Mouse (Mus musculus): ENCODE data around the gene Prom2. TPM values are rescaled to one million over a fixed set of nuclear protein-coding genes. Genes with fewer than 3 reads are reported as not detected.

Prom2 gene
- 112 and 118 TPM in 2 replicates for polyA plus RNA-seq (2012; rRNA removed)

DNA sequence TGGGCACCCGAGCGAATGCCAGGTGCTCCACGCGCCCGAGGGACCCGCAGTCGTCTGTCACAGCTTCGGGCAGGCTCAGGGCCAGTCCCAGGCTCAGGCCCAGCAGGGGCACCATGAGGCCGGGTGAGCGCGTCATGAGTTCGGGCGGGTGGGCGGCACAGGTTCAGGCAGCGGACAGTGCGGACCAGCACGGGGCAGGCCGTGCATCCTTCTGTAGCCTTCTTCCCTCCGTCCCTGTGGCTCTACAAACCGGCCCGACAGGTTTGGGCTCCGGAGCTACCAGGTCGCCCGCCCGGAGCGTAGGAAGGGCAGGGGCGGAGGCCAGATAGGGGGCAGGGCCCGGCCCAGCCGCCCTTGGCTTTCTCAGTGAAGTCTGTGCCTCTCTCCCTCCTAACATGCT lies at the start of gene Prom2:
TSS of gene Prom2 (minus strand) at position 283 of the 400 bp plus-strand sequence.
- DNase-seq (ENCODE audit: low spot score) = peak; percentile 70

DNA sequence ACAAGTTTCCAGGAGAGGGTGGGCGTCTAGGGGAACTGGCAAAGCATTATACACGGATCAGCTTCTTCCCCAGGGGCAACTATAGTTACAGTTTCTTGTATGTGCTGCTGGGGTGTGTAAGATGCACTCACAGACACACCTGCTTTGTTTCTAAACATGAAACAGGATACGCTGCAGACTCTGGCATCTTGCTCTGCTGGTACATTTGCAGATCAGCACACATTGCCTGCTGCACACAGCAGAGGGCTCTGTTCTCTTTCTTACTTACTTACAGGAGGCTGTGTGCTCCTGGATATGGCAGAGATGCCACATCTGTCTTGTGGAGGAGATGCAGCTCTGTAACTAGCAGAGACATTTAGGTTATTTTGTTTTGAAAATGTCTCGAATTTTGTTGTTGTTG lies 49.6 kb upstream of the Prom2 start:
- no peak for DNase-seq (ENCODE audit: low spot score)

DNA sequence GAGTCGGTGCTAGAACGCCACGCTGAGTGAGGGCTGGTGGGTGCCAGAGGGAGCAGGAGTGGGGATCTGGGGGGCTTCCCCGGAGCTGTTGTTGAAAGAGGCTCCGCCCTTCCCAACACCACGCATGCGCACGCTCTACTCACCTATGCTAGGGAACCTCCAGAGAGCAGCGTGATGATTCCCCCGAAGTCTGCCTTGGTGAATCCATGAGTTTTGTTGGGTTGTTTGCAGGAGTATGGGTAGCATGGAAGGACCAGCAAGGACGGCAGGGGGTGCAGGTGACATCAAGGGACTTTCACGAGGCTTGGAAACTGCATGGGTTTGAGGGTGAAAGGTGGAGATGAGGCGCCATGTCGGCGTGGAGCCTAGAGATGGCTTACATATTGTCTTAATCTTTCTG lies 48.9 kb upstream of the Prom2 start:
- no peak for DNase-seq (ENCODE audit: low spot score)

DNA sequence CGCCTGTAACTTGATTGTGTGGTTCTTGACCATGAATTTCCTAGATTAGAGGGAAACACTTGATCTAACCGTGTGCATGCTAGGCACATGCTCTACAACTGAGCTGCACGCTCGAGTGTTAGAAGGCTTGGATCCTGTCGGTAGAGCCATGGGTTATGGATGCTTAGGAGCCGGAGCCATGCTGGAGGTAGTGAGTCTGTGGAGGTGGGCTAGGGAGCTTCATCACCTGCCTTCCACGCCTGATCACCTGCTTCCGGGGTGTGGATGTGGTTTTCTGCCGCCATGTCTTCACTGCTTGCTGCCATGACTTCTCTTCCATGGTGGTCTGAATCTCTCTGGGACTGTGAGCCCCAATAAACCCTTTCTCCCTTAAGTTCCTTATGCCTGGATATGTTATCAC lies 47.6 kb upstream of the Prom2 start:
- DNase-seq (ENCODE audit: low spot score) = no peak

DNA sequence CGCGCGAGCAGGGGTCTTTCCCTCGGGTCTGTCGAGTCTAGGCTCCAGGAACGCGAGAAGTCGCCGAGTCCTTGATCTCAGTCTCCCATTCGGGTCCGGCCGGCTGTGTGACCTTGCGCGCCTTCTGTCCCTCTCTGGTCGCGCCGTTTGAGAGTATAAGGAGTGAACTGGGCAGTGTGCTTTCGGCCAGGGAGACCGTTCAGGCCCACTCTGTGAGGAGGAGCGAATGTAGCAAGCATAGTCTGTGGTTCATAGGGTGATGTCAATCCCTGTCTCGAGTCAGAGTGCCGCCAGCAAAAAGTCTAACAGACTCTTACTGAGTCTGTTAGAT lies 46.2 kb upstream of the Prom2 start:
- DNase-seq (ENCODE audit: low spot score) = no peak

DNA sequence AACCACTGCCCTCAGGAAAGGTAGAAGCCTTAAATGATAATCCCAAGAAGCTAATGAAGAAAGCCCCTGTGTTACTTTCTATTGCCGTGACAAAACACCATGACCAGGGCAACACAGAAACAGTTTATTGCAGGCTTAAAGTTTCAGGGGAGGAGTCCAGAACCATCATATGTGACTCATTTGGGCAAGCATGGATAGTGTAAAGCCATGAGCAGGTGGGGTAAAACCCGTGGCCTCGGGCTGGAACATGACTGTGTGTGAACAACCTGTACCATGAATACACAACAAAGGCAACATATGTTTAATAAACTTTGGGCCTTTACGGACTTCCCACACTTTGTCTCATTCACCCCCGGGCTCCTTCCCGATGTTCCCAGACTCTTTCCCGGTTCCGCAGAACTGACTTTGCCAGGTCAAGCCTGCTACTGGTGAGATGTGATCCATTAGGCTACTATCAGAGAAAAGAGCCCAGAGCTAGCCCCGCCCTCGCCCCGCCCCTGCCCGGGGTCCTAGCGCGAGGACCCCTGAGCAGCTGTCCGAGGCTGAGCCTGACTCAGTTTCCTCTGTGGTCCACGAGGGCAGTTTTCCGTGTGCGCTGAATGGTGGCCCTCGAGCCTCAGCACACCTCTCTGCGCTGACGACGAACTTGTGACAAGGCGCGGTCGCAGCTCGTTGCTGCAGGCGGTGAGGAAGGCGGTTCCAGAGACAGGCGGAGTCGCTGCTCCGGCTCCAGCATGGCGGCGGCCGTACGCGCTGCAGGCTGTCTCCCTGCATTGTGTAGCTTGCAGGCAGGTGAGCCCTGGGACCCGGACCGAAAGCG lies 45.6 kb upstream of the Prom2 start, which contains the start of the genes Zfp661 and Mrps5:
TSS of gene Zfp661 (minus strand) at position 401 of the 820 bp plus-strand sequence.
TSS of gene Mrps5 (plus strand) at position 529 of the 820 bp plus-strand sequence.
- peak; percentile 81 for DNase-seq (ENCODE audit: low spot score)

DNA sequence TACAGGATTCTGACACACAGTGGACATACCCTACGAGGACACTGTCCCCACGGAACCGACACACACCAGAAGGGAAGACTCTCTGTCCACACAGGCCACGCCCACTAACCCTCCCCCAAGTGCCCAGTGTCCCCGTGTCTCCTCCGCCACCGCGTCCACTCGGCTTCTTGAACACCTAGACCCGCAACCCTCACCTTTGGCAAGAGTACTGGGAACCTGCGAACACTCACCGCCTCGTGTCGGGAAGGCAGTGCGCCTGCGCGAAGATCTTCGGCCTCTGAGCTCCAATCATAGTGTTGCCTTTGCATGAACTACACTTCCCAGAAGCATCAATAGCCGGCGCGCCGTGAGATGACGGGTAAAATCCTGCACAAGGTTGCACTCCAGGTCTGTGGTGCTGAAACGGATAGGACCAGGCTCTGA lies 43.2 kb upstream of the Prom2 start:
- DNase-seq (ENCODE audit: low spot score) = peak; percentile 82

DNA sequence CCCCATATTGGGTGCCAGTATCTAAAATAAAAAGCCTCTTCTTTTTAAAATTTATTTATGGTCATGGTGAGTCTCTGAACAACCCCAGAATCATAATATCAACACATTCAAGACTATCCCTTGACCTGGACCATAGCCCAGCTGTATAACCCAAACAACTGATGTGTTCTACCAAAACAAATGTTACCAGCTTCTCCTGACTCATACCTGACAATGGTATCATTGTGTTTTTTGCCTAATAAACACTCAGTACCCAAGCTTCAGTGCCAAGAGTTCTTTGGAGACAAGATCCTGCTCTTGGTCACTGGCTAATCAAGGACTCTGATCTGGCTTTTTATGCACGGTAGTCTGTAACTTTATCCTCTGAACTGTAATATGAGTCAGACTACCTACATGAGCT lies 32.1 kb upstream of the Prom2 start:
- DNase-seq (ENCODE audit: low spot score) = no peak

DNA sequence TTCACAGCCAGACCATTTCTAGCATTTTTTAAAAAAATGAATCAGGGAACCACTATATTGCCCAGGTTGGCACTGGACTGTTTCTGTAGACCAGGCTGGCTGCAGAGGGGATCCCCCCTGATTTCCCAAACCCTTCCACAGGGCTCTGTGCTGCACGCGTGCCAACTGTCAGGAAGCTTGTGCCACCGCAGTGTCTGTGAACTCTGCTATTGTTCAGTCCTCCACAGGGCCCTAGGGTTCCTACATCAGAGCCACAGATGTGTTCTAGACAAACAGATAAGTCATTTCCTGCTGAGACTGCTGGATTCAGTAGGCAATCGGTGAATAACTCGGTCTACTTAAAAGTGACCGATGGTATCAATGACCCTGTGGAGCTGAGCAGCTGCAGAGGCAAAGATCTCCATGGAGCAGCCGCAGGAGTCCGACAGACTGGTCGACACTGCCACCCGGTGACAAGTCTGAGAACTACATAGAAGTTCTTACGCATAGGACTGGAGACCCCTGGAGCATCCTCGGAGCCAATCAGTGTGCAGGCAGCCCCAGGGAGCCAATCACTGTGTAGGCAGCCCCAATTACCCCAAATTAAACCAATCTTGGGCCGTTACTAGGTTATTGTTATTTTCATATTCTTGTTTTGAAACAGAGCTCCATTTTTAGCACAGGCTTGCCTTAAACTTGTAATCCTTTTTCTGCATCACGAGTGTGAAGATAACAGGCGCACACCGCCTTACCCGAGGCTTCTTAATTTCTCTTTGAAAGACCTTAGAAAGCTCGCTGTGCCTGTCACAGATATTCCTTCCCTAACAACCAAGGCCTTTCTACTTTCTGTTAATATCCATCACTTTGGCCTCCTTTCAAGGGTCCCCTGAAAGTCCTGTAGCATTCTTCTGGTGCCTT lies 18.1 kb upstream of the Prom2 start:
- no peak for DNase-seq (ENCODE audit: low spot score)

DNA sequence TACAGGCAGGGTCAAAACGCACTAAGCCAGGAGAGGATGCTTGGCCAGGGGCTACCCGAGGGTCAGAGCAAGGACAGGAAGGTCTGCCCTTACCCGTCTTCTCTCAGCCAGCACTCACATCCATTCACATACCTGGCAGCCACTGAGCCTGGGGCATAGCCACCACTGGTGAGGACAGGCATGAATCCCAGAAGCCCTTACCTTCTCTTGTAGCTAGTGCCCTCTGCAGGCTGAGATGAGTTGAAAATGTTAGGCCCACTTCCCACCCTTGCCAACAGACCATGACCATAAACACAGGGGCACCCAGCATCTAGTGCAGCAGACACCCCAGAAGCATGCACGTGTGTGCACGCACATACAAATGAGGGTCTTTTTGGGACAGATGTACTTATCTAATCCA lies 9.8 kb upstream of the Prom2 start:
- no peak for DNase-seq (ENCODE audit: low spot score)

DNA sequence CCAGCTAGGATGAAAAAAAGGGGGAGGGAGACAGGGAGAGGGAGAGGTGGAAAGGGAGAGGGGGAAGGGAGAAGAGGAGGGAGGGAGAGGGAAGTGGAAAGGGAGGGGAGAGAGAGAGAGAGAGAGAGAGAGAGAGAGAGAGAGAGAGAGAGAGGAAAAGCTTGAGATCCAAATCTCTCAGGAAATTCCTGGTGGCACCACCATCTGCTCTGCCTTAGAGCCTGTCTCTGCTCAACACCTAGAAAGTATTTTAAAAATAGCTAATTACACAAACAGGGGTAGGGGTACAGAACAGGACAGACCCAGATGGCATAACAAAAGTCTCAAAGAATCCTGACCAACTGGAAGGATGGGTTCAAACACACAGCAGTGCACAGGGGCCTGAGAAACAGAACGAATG lies 9.2 kb upstream of the Prom2 start:
- no peak for DNase-seq (ENCODE audit: low spot score)

DNA sequence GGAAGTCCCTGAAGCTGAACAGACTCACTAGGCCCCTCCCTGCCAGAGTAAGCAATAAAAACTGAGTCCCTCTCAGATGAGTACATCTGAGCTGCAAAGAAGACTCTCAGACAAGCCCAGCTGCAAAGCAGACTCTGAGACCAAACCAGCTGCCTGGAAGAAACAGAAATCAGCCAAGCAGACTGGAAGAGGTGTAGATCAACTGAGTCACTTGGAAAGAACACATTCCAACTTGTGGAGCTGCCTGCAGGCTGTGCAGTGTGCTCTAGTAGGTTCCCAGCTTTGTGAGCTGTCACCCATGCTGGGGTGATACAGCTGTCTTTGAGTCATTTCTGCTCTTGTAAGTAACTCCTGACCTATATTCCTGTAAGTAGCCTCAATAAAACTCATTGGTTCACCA lies 8.4 kb upstream of the Prom2 start:
- no peak for DNase-seq (ENCODE audit: low spot score)

DNA sequence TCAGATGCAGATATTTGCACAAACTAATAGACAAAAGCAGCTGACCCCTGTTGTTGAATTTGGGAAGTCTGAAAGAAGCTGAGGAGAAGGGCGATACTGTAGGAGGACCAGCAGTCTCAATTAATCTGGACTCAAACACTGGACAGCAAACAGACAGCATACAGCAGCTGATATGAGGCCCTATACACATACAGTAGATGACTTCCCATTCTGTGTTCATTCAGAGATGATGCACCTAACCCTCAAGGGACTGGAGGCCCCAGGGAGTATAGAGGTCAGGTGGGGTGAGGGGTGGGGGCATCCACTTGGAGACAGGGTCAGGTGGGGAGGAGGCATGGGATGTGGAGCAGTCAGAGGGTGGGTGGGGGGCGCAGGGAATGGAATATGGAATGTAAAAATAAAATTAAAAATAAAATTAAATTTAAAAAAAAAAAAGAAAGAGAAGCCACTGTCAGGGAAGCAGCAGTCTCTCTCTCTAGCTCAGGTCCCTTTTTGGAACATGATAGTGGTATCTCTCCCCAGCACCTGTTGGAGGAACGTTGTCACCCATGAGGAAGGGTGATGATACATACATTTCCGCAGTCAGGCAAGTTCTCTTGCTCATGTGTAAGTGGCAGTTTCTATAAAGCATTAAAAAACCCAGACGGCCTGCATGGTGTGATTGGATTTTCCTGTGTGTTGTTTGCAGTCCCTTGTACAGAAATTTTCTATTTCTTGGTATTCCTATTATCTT lies 7.2 kb upstream of the Prom2 start:
- no peak for DNase-seq (ENCODE audit: low spot score)

DNA sequence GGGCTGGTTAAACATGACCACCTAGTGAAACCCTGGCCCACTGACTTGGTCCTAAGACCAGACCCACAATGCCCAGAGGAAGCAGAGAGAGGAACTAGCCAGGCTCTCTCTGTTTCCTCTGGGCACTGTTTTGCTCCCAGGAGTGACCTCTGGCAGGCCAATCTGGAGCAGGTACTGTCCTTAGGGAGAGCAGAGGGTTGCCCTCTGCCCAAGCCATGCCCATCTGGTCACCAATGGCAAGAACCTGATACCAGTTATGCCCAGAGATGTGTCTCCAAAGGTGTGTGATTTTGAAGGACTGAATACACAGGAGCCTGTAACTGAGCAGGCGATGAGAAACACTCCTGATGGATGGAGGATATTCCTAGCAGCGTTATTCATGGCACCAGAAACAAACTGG lies 430 bp upstream of the Prom2 start:
- no peak for DNase-seq (ENCODE audit: low spot score)

DNA sequence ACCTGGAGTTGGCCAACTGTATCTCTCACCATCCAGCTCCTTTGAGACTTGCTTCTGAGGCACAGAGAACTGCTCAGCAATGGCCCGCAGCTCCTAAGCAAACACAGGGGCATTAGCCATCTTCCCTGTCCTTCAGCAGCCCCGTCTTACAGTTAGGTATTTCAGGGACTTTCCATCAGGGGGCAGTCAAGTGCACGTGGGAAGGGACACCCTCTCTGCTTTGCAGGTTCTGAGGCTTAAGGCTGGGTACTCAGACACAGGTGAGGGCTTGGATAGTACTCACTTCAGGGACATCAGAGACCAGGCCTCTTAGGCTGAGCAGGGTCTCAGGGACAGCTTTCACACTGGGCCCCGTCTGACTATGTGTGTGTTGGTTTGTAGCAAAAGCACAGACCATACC lies 1.8 kb downstream of the Prom2 start:
- no peak for DNase-seq (ENCODE audit: low spot score)

DNA sequence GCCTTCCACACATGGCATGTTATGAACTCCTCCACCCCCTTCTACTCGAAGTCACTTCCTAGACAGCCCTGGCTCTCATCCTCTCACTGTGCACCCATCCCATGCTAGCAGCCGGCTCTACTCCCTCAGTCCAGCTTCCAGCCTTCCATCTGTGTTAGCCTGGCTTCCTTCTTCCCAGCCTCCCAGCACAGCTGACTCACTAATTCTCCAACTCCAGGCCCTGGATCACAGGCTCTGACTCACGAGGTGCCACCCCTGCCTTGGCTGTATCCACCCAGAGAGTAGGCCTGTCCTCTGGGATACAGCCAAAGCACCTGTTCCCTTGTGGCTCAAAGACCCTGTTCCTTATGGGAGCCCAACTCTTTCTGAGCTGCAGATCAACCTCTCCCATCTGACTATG lies 3.7 kb downstream of the Prom2 start:
- no peak for DNase-seq (ENCODE audit: low spot score)

DNA sequence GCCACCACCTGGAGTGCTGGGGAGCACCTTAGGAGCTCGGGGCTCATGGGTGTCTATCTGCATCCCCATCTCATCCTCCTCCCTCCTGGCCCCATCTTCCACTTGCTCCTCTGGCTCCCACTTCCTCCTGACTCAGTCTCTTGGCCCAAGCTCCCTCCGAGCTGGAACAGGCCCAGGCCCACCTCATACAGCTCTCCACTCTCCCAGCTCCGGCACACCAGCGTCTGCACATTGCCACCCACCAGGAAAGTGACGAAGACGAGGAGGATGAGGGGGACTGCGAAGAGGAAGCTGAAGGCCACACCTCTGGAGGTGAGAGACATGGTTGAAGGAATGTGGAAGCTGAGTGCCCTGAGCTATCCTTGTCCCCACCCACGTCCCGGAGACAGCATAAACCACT lies 5.9 kb downstream of the Prom2 start:
- DNase-seq (ENCODE audit: low spot score) = no peak

DNA sequence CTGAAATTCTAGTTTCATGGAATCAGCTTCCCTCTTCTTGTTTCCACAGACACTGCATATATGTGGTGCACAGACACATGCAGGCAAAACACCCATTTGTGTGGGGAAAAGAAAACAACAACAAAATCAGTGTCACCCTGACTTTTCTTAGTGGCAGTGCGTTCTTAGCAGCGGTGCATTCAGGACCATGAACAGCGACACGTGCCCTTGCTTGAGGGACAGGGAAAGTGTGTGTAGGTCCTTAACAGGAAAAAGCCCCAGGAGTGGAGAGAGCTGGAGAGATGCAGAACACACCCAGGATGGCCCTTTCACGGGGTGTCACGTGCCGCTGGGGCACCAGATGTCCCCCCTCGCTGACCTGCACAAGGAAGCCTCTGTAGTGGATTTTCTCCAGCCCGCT lies 8.9 kb downstream of the Prom2 start:
- no peak for DNase-seq (ENCODE audit: low spot score)

DNA sequence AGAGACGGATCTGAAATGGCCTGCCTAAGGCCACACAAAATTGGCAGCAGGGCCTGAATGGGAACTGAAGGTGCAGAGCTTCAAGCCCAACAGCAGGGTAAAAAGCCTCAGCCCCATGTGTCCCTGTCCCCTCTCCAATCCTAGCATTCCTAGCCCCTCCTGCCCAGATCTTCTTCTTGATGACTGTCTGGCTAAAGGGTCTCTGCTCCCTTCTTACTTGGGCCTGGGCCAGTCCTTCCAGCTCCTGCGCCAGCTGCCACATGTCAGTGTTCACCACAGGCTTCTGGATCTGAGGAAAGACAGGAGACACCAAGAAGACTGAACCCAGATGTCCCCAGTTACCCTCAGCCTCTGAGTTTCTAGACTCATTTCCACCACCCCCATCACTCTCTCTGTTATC lies 9.7 kb downstream of the Prom2 start:
- no peak for DNase-seq (ENCODE audit: low spot score)

DNA sequence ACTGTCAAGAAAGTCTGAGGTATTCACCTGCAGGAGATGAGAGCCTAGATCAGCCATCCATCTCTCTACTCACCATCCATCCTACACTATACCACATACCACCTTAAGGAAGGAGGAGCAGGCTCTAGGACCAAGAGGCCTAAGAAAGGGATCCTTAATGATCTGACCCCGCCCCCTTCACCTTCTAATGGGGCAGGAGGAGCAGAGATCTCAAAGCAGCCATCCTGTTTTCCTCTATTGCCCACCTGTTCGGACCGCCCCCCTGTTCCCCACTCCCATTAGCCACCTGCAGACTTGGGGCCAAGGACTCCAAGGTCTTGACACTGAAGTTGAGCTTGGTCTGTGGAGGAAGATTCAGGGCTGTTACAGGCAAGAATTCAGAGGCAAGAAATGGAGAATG lies 10.8 kb downstream of the Prom2 start:
- no peak for DNase-seq (ENCODE audit: low spot score)

DNA sequence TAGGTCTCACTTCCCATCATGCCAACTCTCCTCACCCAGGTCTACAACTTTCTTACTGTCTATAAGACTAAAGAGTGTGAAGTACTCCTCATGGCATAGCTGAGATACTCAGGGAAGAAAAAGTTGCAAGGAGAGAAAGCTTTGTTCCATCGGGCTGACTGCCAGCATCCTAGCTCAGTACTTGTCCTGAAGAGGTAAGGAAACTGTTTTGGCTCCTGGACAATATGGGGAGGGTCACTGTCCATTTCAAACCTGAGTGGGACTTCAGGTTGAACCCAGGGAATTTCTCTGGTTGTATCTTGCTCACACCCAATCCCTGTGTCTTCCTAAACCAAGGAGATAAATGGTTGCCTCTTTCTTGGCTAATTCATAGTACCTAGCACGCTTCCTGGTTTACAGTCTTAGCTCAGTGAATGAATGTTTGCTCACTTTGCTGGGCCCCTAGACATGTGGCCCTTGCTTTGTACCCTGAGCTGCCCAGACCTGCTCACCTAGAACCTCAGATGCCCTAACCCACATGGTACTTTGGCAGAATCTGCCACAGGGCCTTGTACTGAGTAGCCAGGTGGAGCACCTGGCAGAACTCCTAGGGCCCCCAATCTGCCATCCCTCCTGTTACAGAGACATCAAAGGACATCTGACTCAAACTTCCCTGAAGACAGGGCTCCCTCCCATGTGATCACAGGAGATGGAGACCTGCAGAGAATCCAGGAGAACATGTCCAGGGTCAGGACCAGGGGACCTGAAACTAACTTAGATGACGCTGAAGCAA lies 16.1 kb downstream of the Prom2 start:
- DNase-seq (ENCODE audit: low spot score) = no peak
